Mouse (Mus musculus) midbrain, postnatal 0 days (tissue): ENCODE results near the gene Stat5b. TPM values are rescaled to one million over a fixed set of nuclear protein-coding genes. Genes with fewer than 3 reads are reported as not detected.

ENCODE experiments used
- ATAC-seq: fragments of 200-750 bp; cut with Nextera tagmentation; 2 replicates; pipeline ENCODE4 v1.8.0; 2017; ENCODE audit warnings: moderate number of reproducible peaks, mild to moderate bottlenecking, moderate TSS enrichment, moderate library complexity; ENCODE audit not compliant: low FRiP score
- DNase-seq: peaks from one replicate; pipeline ENCODE4 v3.0.0-alpha.2; 2015; ENCODE audit warnings: low spot score
- H3K27ac ChIP-seq: fragments of 300-500 bp; sonication (generic); 2 replicates; pipeline ENCODE4 v1.5.1; 2014; ENCODE audit warnings: low read depth, mild to moderate bottlenecking, low read length, mixed read lengths
- H3K27me3 ChIP-seq: fragments of 300-500 bp; sonication (generic); 2 replicates; pipeline ENCODE4 v1.6.1; 2014; ENCODE audit warnings: low read length, control low read depth, mixed read lengths; ENCODE audit not compliant: insufficient read depth
- H3K36me3 ChIP-seq: fragments of 300-500 bp; sonication (generic); 2 replicates; pipeline ENCODE4 v1.6.1; 2014; ENCODE audit warnings: low read length, control low read depth, mixed read lengths; ENCODE audit not compliant: insufficient read depth
- H3K4me1 ChIP-seq: fragments of 300-500 bp; sonication (generic); 2 replicates; pipeline ENCODE4 v1.6.1; 2014; ENCODE audit warnings: mild to moderate bottlenecking, control low read depth, antibody characterized with exemption, low read length, mixed read lengths; ENCODE audit not compliant: insufficient read depth
- H3K4me2 ChIP-seq: fragments of 300-500 bp; sonication (generic); 2 replicates; pipeline ENCODE4 v1.6.1; 2014; ENCODE audit warnings: low read depth, mild to moderate bottlenecking, low read length, mixed read lengths; ENCODE audit not compliant: poor library complexity, severe bottlenecking
- H3K4me3 ChIP-seq: fragments of 300-500 bp; sonication (generic); 2 replicates; pipeline ENCODE4 v1.5.1; 2014; ENCODE audit warnings: low read depth, mild to moderate bottlenecking, low read length, moderate library complexity
- H3K9ac ChIP-seq: fragments of 300-500 bp; sonication (generic); replicated peaks from 2 replicates; pipeline ENCODE4 v1.6.1; 2014; ENCODE audit warnings: mild to moderate bottlenecking, low read length, moderate library complexity, mixed read lengths; ENCODE audit not compliant: poor library complexity, severe bottlenecking
- H3K9me3 ChIP-seq: fragments of 300-500 bp; sonication (generic); 2 replicates; pipeline ENCODE4 v1.6.1; 2016; ENCODE audit warnings: low read length, control low read depth
- CTCF ChIP-seq: IDR thresholded peaks from 2 replicates; pipeline ENCODE4 v1.5.1; 2016; ENCODE audit warnings: antibody characterized with exemption, mild to moderate bottlenecking
- whole genome bisulfite sequencing: fragments of 180-500 bp; shearing (Covaris S2); extraction: QIAGEN DNeasy Blood & Tissue Kit; methylation state at CpG from one replicate; pipeline ENCODE4 v1.1.7; 2014; 5-methylcytosine and 5-hydroxymethylcytosine counted together
- polyA plus RNA-seq: library from polyadenylated mRNA; unstranded; fragments of >200 nt; fragmentation: Nextera tagmentation; extraction: Ambion mirVana; gene quantifications from 2 replicates; pipeline ENCODE4 v1.2.1, GENCODE M21; 2015
- total RNA-seq: library from RNA; depleted of rRNA; stranded (reverse); fragments of >200 nt; gene quantifications from 2 replicates; pipeline ENCODE4 v1.2.3, GENCODE M21; 2014

Stat5b gene
- total and polyA plus RNA-seq, 2 experiments from 2014 or later, result 15.7 to 22.5 TPM

GRCm38 (mm10) chr11:100817311-100817710 is 33.2 kb downstream of the Stat5b start:
- 84% methylated on average over 9 of the region's 9 CpGs for WGBS
- DNase-seq (no peak), ATAC-seq (no peak)
- Histone ChIP-seq H3K36me3 (no peaks in the 10 kb centered on the region), H3K9ac (no peak overlapping the region), H3K9me3 (no peaks in the 10 kb centered on the region), H3K27me3 (no peaks in the 10 kb centered on the region), H3K4me1 (no peaks in the 10 kb centered on the region), H3K4me2 (no peak overlapping the region), H3K4me3 (no peak overlapping the region), H3K27ac (no peak overlapping the region)
- TF ChIP-seq CTCF, result no peak

- Histone ChIP-seq H3K27ac (no peak overlapping the region), H3K27me3 (no peaks in the 10 kb centered on the region), H3K9ac (no peak overlapping the region), H3K4me1 (no peaks in the 10 kb centered on the region), H3K4me2 (no peak overlapping the region), H3K9me3 (no peaks in the 10 kb centered on the region), H3K4me3 (no peak overlapping the region), H3K36me3 (no peaks in the 10 kb centered on the region)
- 78% methylated on average over 4 of the region's 4 CpGs for WGBS
- no peak for ATAC-seq
- DNase-seq, result no peak
- no peak for TF ChIP-seq CTCF
Measured at GRCm38 (mm10) chr11:100816801-100817200, 33.7 kb downstream of the Stat5b start.

GRCm38 (mm10) chr11:100816342-100816741 is 34.2 kb downstream of the Stat5b start:
- WGBS, result 96% methylated on average over 3 of the region's 3 CpGs
- Histone ChIP-seq H3K4me2 (no peak overlapping the region), H3K36me3 (no peaks in the 10 kb centered on the region), H3K9ac (no peak overlapping the region), H3K9me3 (no peaks in the 10 kb centered on the region), H3K27ac (no peak overlapping the region), H3K4me1 (no peaks in the 10 kb centered on the region), H3K4me3 (no peak overlapping the region), H3K27me3 (no peaks in the 10 kb centered on the region)
- TF ChIP-seq CTCF, result no peak
- no peak for DNase-seq
- ATAC-seq, result no peak

GRCm38 (mm10) chr11:100814498-100814897 is 36.0 kb downstream of the Stat5b start:
- ATAC-seq (no peak), DNase-seq (no peak)
- Histone ChIP-seq H3K27me3 (no peaks in the 10 kb centered on the region), H3K4me2 (no peak overlapping the region), H3K9me3 (no peaks in the 10 kb centered on the region), H3K4me3 (no peak overlapping the region), H3K27ac (no peak overlapping the region), H3K9ac (no peak overlapping the region), H3K4me1 (no peaks in the 10 kb centered on the region), H3K36me3 (no peaks in the 10 kb centered on the region)
- no peak for TF ChIP-seq CTCF
- WGBS, result 79% methylated on average over 13 of the region's 13 CpGs

GRCm38 (mm10) chr11:100811132-100811531 is 39.4 kb downstream of the Stat5b start:
- Histone ChIP-seq H3K4me3 (no peak overlapping the region), H3K9ac (no peak overlapping the region), H3K27me3 (no peaks in the 10 kb centered on the region), H3K4me1 (no peaks in the 10 kb centered on the region), H3K36me3 (peaks cover 3% of the 10 kb centered on the region; the same call in 1 of the 2 replicates), H3K4me2 (no peak overlapping the region), H3K9me3 (no peaks in the 10 kb centered on the region), H3K27ac (no peak overlapping the region)
- TF ChIP-seq CTCF, result peak; percentile 47
- DNase-seq, result no peak
- WGBS, result 83% methylated on average over 2 of the region's 2 CpGs
- no peak for ATAC-seq

- DNase-seq (no peak), ATAC-seq (no peak)
- no peak overlapping the region for H3K9ac ChIP-seq
- H3K9me3 ChIP-seq, result no peaks in the 10 kb centered on the region
- no peak for TF ChIP-seq CTCF
- no peak overlapping the region for H3K4me3 ChIP-seq
- 88% methylated on average over 9 of the region's 9 CpGs for WGBS
- no peak overlapping the region for H3K4me2 ChIP-seq
- no peaks in the 10 kb centered on the region for H3K4me1 ChIP-seq
- H3K36me3 ChIP-seq, result peaks cover 3% of the 10 kb centered on the region; the same call in 1 of the 2 replicates
- no peak overlapping the region for H3K27ac ChIP-seq
- H3K27me3 ChIP-seq, result no peaks in the 10 kb centered on the region
Measured at GRCm38 (mm10) chr11:100810516-100810915, 40.0 kb downstream of the Stat5b start.
